Mouse (Mus musculus): ENCODE results near the gene H3f3b.
A peak's percentile ranks its signal among the peaks of the same experiment; 100 is the strongest.

Gene H3f3b

DNA sequence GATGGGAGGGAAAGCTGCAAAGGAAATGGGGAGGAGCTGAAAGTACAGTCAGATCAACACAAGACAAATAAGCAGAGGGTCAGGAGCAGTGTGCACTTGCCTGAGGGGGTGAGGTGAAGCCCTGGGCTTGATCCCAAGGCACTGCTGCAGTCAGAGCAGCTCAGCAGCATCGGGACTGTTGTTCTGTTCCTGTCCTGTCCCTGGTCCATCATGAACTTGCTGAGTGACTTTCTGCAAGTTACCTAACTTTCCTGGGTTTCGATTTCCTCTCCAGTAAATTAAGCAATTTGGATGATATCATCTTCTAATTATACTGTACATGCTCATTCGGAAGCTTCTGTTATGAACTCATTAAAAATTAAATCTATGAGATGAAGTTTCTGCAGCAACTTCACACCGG is at the start of gene H3f3b:
H3f3b (minus strand) TSS at position 207 of the 400 bp plus-strand sequence.
- no peak for DNase-seq (ENCODE audit: low spot score in 2 of 2)

DNA sequence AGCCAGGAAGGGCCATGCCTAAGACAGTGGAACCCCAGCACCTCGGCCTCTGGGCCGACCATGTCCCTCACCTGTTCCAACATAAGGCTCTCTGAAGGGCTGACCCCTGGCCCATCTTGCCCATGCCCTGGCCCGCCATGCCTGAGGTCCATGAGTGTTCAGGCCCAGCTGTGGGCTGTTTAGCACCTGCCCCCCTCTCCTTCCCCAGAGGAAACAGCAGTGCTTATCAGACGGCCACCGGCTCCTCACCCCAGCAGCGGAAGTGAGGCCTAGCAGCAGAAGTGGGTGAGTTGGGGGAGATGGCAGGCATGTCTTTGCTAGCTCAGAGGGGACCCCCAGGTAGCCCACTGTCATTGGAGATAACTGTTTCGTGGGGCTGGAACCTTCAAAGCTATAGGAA is 49.1 kb upstream of the H3f3b start:
- peak; percentile 51 to 60 for DNase-seq (ENCODE audit: low spot score in 2 of 2)

DNA sequence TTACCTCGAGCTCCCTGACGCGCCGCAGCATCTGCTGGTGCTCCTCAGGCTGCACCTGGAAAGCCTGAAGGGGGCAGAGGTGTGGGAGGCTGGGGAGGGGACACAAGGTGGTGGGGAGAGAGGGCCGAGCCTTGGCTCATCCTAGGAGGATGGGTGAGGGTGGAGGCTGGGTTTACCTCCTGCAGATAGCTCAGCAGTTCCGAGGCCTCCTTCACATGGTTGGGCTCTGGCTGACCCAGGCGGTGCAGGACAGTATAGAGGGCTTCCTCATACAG is 48.4 kb upstream of the H3f3b start:
- no peak for DNase-seq (ENCODE audit: low spot score in 2 of 2)

DNA sequence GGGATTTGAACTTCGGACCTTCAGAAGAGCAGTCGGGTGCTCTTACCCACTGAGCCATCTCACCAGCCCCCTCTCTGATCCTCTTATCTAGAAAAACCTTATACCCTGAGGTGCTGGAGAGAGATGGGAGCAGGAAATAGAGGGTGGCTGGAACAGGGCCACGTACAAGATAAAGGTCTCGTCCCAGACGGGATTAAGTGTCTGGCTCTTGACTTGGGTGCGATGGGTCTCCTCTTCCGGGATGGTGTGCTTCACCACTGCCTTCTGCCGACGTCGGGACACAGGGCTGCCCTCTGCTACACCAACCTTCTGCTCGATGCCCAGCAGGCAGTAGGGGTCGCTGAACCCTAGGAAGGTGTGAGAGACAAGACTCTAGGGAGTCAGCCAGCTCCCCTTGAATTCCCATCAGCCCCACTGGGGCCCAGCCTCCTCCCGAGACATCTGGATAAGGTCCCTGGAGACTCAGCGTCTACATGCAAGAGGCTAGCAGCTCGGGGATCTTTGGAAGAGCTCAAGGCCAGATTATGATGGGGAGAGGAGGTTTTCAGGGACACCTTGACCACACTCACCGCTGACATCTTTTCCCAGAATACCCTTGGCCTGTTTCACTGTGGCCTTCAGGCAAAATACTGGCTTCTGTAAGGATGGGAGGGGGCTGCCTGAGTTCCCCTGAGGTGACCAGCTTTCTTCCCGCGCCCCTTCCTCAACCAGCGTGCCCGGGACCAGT is 47.9 kb upstream of the H3f3b start:
- no peak for DNase-seq (ENCODE audit: low spot score in 2 of 2)

DNA sequence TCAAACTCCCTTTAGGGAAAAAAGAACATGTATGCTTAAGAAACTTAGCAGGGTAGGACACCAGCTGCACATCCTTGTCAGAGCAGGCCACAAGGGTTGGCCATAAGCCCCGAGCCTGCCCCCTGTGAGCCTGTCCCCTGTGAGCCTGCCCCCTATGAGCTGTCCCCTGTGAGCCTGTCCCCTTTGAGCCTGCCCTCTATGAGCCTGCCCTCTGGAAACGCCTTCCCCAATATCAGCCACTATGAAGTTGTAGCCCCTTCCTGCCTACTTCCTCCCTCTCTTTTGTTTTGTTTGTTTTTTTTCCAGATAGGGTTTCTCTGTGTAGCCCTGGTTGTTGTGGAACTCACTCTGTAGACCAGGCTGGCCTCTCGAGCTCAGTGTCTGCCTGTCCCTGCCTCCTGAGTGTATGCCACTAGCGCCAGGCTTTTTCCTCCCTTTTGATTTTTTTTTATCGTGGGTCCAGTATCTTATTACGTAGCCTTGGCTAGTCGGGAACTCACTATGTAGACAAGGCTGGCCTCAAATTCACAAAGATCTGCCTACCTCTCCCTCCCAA is 46.8 kb upstream of the H3f3b start:
- DNase-seq (ENCODE audit: low spot score in 2 of 2), result no peak

DNA sequence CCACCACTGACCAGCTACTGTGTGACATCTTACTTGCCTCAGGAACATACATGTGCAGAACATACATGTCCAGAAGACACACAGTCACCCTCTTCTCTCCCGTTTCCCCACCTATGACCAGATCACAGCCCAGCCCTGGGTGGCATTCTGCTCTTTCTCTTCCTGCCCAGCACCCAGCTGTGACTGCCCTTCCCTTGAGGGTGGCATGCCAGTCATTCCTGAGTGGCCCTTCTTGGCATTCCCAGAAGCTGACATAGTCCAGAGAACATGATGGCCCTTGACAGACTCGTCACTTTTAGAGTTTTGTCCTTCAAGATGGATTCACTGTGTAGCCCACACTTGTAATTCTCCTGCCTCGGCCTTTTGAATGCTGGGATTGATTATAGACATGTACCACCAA is 44.8 kb upstream of the H3f3b start:
- no peak for DNase-seq (ENCODE audit: low spot score in 2 of 2)

DNA sequence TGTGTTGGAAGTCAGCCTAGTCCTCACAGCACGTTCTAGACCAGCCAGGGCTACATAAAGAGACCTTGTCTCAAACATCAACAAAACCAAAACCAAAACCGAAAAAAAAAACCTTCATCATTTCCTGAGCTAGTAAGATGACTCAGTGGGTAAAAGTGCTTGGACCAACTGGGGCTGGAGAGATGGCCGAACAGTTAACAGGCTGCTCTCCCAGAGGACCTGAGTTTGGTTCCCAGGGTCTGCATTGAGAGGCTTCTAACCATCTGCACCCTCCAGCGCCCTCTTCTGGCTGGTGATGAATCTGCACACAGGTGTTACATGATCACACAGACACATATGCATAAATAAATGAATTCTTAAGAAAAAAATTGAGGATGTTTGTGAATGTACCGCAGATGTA is 43.7 kb upstream of the H3f3b start:
- peak; percentile 50 to 60 for DNase-seq (ENCODE audit: low spot score in 2 of 2)

DNA sequence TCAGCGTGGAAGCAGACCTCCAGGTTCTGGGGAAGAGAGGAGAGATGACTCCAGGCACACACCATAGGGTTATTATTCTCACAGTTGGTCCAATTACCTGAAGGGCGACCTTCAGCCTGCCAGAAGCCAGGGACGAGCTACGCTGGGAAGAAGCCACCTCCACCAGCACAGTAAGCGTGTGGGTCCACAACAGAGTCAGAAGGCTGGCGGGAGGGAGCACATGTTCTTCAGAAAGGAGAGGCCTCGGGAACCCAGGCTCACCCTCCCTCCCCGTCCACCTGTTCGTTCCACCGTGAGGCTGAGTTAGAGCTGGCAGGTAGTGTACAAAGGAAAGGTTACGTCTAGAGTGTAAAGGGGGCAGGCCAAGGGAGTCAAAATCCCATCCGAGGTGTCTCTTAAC is 37.6 kb upstream of the H3f3b start:
- no peak for DNase-seq (ENCODE audit: low spot score in 2 of 2)

DNA sequence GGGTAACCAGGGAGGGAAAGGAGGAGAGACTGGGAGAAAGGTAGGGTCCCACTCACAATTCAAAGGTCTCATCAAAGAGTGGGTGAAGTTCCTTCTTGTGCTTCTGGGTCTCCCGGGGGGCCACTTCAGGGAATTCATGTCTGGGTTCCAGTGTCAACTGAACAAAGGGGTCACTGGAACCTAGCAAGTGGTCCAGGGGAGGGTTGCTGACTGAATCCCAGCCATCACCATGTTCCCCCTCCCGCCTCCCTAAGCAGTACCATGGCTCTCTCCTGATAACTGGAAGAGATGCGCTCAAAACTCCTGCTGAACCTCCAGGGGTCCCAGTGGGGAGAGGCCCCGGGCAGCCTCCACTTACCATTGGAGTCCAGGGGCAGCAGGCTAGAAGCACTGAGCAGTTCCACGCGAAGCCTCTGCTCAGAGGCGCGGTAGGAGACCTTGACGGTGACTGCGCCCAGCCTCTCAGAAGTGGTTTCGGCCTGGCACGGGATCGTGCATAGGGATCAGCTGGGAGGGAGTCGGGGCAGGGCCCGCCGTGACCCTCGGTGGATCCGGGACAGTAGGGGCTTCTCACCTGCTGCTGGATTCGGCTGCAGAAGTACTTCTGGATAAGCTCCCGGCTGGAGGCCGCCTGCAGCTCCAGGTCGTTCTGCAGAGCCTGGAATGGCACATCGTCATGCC is 36.6 kb upstream of the H3f3b start:
- DNase-seq (ENCODE audit: low spot score in 2 of 2), result no peak

DNA sequence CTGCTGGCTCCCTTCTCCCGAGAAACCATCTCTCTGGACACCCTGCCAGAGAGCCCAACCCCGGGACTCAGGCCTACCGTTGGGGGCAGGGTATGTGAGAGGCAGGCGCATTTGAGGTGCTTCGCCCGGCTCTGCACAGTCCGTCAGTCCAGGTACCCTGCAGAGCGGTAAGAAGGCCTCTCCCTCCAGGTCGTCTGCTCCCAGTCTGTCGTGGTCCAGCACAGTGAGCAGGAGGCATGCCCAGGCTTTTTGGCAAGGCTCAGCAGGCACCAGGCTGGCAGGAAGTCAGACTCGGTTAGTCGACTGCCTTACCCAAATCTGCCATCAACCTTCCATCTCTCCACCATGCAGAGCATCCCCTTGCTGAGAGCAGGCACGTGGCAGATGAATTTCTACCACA is 35.8 kb upstream of the H3f3b start:
- DNase-seq (ENCODE audit: low spot score in 2 of 2), result no peak

DNA sequence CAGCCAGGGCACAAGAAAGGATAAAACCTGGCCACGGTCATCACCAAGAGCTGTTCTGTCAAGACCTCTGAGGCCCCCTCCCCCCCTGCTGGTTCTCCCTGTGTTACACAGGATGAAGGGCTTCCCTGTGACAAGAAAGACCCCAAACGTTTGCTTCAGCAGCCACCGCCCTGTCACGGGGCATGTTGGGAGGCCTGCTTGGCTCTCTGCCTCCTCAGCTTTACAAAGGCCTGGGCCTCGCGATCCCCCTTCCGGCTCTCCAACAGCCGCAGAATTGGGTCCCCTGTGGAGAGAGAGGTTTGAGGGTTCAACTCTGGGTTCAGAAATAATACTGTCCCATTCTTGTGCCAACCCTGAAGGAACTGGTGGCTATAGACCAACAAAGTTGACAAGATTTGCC is 34.8 kb upstream of the H3f3b start:
- no peak for DNase-seq (ENCODE audit: low spot score in 2 of 2)

DNA sequence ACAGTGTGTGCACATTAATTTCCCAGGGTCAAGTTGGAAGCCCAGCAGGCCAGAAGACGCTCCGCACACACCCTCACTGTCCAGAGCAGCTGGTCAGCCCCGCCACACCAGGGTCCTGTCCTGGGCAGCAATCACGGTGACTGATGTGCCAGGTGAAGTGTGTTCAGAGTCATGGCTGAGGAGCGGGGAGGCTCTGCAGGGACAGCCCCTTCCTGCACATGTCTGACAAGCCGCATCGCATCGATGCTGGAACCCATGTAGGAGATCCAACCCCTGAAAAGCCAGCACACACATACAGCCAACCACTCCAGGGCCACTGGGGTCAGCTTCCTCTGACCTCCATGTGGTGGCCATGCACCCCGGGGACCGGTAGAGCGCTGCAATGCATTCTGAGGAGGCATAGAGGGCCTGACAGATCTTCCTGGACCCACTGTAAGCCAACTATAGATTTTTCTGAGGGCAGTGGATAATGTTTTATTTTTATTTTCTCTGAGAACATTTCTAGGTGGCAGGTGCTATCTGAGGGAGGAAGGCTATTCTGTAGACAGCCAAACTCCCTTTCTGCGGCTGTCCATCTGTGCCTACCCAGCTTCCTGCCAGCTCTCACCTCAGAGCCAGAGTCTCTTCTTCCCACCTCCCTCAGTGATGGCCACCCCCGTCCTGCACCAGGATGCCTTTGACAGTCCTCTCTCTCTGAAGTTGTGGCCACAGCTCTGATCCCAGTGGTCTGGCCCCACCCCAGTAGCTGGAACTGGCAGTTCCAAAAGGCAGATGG is 34.1 kb upstream of the H3f3b start:
- no peak for DNase-seq (ENCODE audit: low spot score in 2 of 2)

DNA sequence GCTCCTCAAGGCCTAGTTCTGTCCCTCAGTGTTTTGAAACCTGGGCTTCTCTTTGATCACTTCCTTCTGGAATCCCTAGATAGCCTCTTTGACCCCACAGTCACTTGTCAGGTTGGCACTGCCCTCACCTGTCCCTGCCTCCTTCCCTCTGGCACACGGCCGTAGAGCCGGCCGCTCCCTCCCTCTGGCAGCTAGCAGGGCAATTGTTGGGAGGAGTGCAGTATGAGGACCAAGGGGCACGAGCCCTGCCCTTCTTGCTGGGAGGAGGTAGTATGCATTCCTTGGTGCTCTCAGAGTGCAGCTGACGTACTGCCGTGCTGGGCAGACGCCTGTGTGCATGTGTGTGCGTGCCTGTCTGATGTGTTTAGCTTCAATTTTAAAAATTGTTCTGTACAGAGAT is 32.8 kb upstream of the H3f3b start:
- DNase-seq (ENCODE audit: low spot score in 2 of 2), result no peak

DNA sequence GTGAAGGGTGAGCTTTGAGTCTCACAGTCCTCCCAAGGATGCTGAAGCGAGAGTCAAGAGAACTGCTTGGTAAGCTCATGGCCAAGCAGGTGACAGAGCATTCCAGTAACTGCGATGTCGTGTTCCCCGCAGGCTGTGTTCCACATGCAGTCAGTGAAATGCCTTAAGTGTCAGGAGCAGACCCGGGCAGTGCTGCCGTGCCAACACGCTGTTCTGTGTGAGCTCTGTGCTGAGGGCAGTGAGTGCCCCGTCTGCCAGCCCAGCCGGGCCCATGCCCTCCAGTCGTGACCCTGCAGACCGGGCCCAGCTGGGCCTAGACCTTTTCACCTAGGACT is 31.9 kb upstream of the H3f3b start:
- DNase-seq (ENCODE audit: low spot score in 2 of 2), result no peak

DNA sequence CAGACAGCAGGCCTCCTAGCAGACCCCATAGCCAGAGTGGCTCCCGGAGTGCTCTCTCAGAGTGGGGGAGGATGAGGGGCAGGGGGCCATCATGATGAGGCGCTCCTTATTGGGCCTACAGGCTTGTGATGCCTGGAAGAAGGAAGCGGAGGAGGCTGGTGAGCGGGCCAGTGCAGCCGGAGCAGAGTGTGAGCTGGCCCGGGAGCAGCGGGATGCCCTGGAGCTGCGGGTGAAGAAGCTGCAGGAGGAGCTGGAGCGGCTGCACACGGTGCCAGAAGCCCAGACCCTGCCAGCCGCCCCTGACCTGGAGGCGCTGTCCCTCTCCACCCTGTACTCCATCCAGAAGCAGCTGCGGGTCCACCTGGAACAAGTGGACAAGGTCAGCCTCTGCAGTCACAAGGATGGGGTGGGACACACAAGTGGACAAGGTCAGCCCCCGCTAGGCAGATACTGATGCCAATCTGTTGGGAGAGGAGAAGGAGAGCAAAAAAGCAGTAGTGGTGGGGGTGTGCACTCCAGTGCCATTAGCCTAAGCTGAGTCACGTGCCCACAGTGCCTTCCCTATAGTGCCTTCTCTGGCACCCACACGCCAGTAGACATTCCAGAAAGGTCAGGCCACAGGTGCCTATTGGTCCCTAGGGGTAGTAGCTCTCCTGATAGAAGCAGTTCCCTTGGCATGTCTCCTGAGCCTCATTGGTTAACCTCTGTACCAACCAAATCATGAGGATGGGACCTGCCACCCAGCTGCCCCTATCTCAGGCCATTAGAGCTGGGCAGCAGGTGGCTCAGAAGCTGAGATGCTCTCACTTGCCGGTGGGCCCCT is 31.3 kb upstream of the H3f3b start:
- no peak for DNase-seq (ENCODE audit: low spot score in 2 of 2)

DNA sequence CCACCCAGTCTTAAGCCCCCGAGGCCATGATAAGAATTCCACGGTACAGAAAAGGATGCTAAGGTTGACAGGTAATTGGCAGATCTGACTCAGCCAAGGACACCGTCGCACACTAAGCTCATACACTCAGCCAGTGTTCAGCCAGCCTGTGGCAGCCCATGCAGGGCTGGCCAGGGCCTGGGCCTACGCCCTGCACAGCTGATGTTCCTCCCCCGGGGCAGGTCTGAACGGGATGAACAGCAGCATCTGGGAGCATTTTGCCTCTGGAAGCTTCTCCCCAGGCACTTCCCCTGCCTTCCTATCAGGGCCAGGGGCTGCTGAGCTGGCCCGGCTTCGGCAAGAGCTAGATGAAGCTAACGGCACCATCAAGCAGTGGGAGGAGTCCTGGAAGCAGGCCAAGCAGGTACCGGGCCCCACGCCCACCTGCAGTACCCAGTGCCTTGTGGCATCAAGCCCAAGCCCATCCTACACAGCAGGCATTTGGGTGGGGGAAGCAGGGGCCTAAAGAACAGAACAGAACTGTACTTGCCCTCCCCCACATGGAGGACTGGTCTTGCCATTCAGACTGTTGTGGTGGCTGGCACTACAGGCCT is 30.4 kb upstream of the H3f3b start:
- no peak for DNase-seq (ENCODE audit: low spot score in 2 of 2)

DNA sequence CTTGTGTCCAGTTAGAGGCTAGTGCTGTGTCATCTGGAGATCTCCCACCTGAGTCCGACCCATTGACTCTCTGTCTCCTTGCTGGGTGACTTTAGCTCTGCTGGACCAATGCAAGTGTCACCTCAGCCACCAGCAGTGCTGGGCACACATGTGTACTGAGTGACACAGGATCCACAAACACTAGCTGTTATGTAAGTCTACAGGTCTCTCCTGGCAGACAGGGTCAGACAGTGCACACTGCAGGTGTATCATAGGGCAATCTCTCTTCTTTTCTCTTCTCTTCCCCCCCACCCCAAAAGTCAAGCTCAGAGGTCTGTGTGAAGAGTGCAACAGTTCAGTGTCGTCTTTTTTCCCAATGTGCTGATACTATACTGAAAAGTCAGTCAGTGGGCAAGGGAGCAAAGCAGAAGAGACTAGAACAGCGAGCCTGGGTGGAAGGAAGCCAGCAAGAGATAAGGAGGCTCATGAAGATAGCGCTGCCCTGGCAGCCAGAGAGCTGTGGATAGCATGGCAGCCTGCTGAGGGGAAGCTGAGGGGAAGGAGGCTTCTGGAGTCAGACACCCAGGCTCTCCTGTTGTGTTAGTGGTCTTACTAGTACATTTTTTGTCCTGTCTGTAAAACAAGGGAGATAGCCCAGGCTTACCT is 29.6 kb upstream of the H3f3b start:
- DNase-seq (ENCODE audit: low spot score in 2 of 2), result no peak

DNA sequence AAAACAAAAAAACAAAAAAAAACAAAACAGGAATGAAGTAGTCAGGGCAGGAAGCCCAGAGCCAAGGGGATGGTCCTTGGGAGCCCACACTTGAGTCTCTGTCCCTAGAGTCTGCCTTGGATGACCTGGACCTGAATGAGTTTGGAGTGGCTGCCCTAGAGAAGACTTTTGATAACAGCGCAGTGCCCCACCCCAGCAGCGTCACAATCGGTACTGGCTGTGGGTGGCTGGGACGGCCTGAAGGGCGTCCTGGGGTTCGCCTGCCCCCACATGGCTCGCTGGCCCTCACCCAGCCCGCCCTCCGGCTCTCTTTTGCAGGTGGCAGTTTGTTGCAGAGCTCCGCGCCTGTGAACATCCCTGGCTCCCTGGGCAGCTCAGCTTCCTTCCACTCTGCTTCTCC is 28.1 kb upstream of the H3f3b start:
- no peak for DNase-seq (ENCODE audit: low spot score in 2 of 2)

DNA sequence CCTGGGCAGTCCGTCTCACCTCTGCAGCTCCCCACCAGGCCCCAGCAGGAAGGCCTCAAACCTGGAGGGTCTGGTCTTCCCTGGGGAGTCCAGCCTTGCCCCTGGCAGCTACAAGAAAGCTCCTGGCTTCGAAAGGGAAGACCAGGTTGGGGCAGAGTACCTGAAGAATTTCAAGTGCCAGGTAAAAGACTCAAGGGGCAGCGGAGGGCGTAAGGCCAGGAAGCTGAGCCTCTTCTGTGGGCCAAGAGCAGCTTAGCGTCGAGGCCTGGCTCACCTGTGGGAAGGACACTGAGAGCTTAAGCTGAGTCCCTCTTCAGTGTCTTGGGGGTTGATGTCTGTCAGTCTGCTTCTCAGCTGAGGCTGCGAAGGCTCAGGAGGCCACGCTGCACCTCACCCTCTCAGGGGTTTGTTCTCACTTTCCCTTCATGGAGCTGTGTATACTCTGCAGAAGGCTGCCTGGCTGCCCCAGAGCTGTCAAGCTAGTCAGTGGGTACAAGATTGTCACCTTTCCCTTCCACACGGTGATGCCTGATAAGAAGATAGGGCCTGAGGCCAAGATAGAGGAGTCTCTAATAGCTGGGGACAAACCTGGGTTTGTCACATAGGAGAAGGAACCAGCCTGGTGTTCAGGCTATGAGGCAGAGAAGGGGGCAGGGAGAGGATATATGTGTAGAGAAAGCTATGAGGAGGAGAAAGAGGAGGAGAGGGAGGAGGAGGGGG is 25.9 kb upstream of the H3f3b start:
- DNase-seq (ENCODE audit: low spot score in 2 of 2), result no peak

DNA sequence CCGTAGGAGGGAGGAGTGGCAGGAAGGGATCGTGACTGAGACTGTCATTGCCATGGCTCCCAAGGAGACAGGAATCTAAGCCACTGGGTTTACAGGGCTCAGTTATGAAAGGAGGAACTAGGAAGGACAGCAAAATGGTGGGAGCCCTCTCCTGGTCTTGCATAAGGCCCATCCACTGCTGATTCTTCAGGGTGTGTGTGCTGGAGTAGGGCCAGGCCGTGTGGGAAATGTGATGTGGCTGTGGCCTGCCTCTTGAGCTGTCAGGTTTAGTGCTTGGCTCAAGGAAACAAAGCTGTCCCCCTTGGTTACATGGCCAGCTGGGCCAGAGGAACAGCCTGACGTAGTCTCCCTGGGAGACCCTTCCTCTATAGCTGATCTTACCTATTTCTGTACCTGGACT is 22.4 kb upstream of the H3f3b start:
- DNase-seq (ENCODE audit: low spot score in 2 of 2), result no peak

DNA sequence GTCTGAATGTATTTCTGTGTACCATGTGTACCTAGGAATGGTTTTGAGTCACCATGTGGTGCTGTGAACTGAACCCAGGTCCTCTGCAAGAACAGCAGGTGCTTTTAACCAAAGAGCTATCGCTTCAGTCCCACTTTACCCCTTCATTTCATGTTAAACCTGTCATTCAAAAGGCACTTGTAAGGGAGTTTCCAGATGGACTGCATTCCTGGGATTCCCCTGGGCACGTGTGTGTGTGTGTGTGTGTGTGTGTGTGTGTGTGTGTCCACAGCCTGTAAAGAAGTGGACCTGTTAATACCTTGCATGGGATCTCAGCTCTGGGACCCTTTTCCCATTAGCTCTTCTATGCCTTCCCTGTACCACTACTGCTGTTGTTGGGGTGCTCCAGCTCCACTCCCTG is 21.8 kb upstream of the H3f3b start:
- DNase-seq (ENCODE audit: low spot score in 2 of 2), result no peak

Measured in natural killer cell, adult 2 months (primary cell).